Mouse (Mus musculus) small intestine, adult 2 months (tissue): ENCODE data around the gene Gucy2d. TPM values are rescaled to one million over a fixed set of nuclear protein-coding genes. Genes with fewer than 3 reads are reported as not detected.

ENCODE experiments used
- H3K27ac ChIP-seq: fragments of 200-500 bp; 2 replicates; pipeline ENCODE4 v1.5.1; 2012; ENCODE audit warnings: low read depth, low read length, control low read depth, inconsistent platforms; ENCODE audit not compliant: insufficient read depth
- H3K27me3 ChIP-seq: fragments of 200-500 bp; 2 replicates; pipeline ENCODE4 v1.6.1; 2012; ENCODE audit warnings: mild to moderate bottlenecking, moderate library complexity, low read length, inconsistent platforms; ENCODE audit not compliant: control insufficient read depth, insufficient read depth
- H3K36me3 ChIP-seq: fragments of 200-500 bp; 2 replicates; pipeline ENCODE4 v1.6.1; 2012; ENCODE audit warnings: mild to moderate bottlenecking, low read length, control low read depth, inconsistent platforms; ENCODE audit not compliant: control insufficient read depth, insufficient read depth
- H3K4me1 ChIP-seq: fragments of 200-500 bp; 2 replicates; pipeline ENCODE4 v1.6.1; 2012; ENCODE audit warnings: low read length, inconsistent platforms, mixed read lengths; ENCODE audit not compliant: control insufficient read depth, insufficient read depth, insufficient read length
- H3K4me3 ChIP-seq: fragments of 200-500 bp; 2 replicates; pipeline ENCODE4 v1.5.1; 2012; ENCODE audit warnings: low read depth, mild to moderate bottlenecking, control low read depth, inconsistent platforms, low read length, moderate library complexity
- CTCF ChIP-seq: fragments of 200-500 bp; IDR thresholded peaks from 2 replicates; pipeline ENCODE4 v1.5.1; 2012; ENCODE audit warnings: low read depth, mild to moderate bottlenecking, control low read depth, inconsistent platforms, low read length, moderate library complexity, mixed read lengths; ENCODE audit not compliant: insufficient replicate concordance, insufficient read length; ENCODE audit errors: extremely low read depth
- POLR2A ChIP-seq: fragments of 200-500 bp; IDR thresholded peaks from 2 replicates; pipeline ENCODE4 v1.6.1; 2012; ENCODE audit warnings: low read depth, mild to moderate bottlenecking, control low read depth, inconsistent platforms, low read length, moderate library complexity
- WGBS: fragments of 180-500 bp; shearing (Covaris S2); methylation state at CpG from one replicate; pipeline ENCODE4 v1.1.7; 2018; 5-methylcytosine and 5-hydroxymethylcytosine counted together
- polyA plus RNA-seq: library from polyadenylated mRNA; depleted of rRNA; stranded (reverse); fragments of >200 nt; gene quantifications from 2 replicates; pipeline ENCODE4 v1.2.3, GENCODE M21; 2012; rRNA removed

The Gucy2d gene
- polyA plus RNA-seq, 1 experiment: not detected

GRCm38 (mm10) chr7:98523070-98523812 lies 83.0 kb downstream of the Gucy2d start:
- H3K4me1 ChIP-seq: peaks cover 34% of the 10 kb centered on the region
- no peaks in the 10 kb centered on the region for H3K27me3 ChIP-seq
- WGBS: 41% methylated on average over 8 of the region's 8 CpGs
- H3K27ac ChIP-seq: peak overlapping the region; percentile 27; the same call in 1 of the 2 replicates
- TF ChIP-seq POLR2A: no peak
- TF ChIP-seq CTCF: no peak
- H3K36me3 ChIP-seq: no peaks in the 10 kb centered on the region
- no peak overlapping the region for H3K4me3 ChIP-seq

GRCm38 (mm10) chr7:98523813-98524361 lies 83.7 kb downstream of the Gucy2d start:
- H3K4me1 ChIP-seq: peaks cover 34% of the 10 kb centered on the region
- no peak for TF ChIP-seq CTCF
- no peak for TF ChIP-seq POLR2A
- H3K27ac ChIP-seq: peak overlapping the region; percentile 61
- 1% methylated on average over 7 of the region's 7 CpGs for WGBS
- no peaks in the 10 kb centered on the region for H3K36me3 ChIP-seq
- no peaks in the 10 kb centered on the region for H3K27me3 ChIP-seq
- H3K4me3 ChIP-seq: no peak overlapping the region

GRCm38 (mm10) chr7:98524401-98524800 lies 84.2 kb downstream of the Gucy2d start:
- Histone ChIP-seq H3K36me3 (no peaks in the 10 kb centered on the region), H3K4me3 (no peak overlapping the region), H3K27ac (peak overlapping the region; percentile 61), H3K4me1 (peaks cover 34% of the 10 kb centered on the region), H3K27me3 (no peaks in the 10 kb centered on the region)
- WGBS: 49% methylated on average over 6 of the region's 6 CpGs
- TF ChIP-seq POLR2A (no peak), CTCF (no peak)

- TF ChIP-seq CTCF: no peak
- TF ChIP-seq POLR2A: no peak
- Histone ChIP-seq H3K4me3 (no peak overlapping the region), H3K36me3 (no peaks in the 10 kb centered on the region), H3K27me3 (no peaks in the 10 kb centered on the region), H3K27ac (peak overlapping the region; percentile 61), H3K4me1 (peaks cover 34% of the 10 kb centered on the region)
- 55% methylated on average over 6 of the region's 6 CpGs for WGBS
Observed at GRCm38 (mm10) chr7:98524869-98525699, 84.9 kb downstream of the Gucy2d start.

Other genes with a start within 250 kb of the Gucy2d start
- 1.4 and 5.1 TPM in 2 replicates for gene B3gnt6, start 240.9 kb upstream of the Gucy2d start, polyA plus RNA-seq
- gene Acer3, start 119.2 kb upstream of the Gucy2d start, polyA plus RNA-seq: 1.4 and 4.2 TPM in 2 replicates
- 34.0 and 55.0 TPM in 2 replicates for gene Tsku, start 79.1 kb upstream of the Gucy2d start, polyA plus RNA-seq
- 10.5 and 17.7 TPM in 2 replicates for gene Lrrc32, start 48.9 kb downstream of the Gucy2d start, polyA plus RNA-seq
- 5.8 and 15.0 TPM in 2 replicates for gene Emsy, start 216.4 kb downstream of the Gucy2d start, polyA plus RNA-seq